Mouse (Mus musculus) thymus, adult 2 months (tissue): Measurements from ENCODE around the gene Gpr173.
"Not testable (repeated sequence)": the region's sequence is repeated elsewhere in the genome, so short reads cannot be mapped to it uniquely, and the experiment has no call there.

Experiments used
- CTCF ChIP-seq: fragments of 200-500 bp; IDR thresholded peaks from 2 replicates; pipeline ENCODE4 v1.5.1; 2012; ENCODE audit warnings: mild to moderate bottlenecking, control low read depth, low read length, moderate library complexity, borderline replicate concordance; ENCODE audit not compliant: control insufficient read depth, poor library complexity, insufficient read depth; ENCODE audit errors: extremely low read depth
- POLR2A ChIP-seq: fragments of 200-500 bp; IDR thresholded peaks from 2 replicates; pipeline ENCODE4 v1.6.1; 2012; ENCODE audit warnings: mild to moderate bottlenecking, low read length, control low read depth, moderate library complexity; ENCODE audit not compliant: control insufficient read depth, poor library complexity, insufficient read depth; ENCODE audit errors: extremely low read depth

- not testable (repeated sequence) for TF ChIP-seq POLR2A, CTCF
Measured at GRCm38 (mm10) chrX:152329400-152329799, 39.1 kb downstream of the Gpr173 start.
